Mouse (Mus musculus): ENCODE results near the gene Casp4. TPM values are rescaled to one million over a fixed set of nuclear protein-coding genes. Genes with fewer than 3 reads are reported as not detected.

The Casp4 gene
- 0.21 and 0.59 TPM in 2 replicates for polyA plus RNA-seq (2014; fragmentation: Nextera tagmentation; extraction: Ambion mirVana)

- ATAC-seq (ENCODE audit: insufficient number of reproducible peaks, low FRiP score, low TSS enrichment, low read depth): no peak
- H3K9me3 ChIP-seq (ENCODE audit: control insufficient read depth, low read length): no peaks in the 10 kb centered on the region
Measured at GRCm38 (mm10) chr9:5308561-5308960, at the start of gene Casp4. Casp4 (plus strand) TSS chr9:5308828.

GRCm38 (mm10) chr9:5263951-5264475 is 44.6 kb upstream of the Casp4 start:
- Histone ChIP-seq H3K4me1 (ENCODE audit: control insufficient read depth, insufficient read depth, low read length) (no peaks in the 10 kb centered on the region), H3K27me3 (ENCODE audit: control insufficient read depth, insufficient read depth, low read length) (no peaks in the 10 kb centered on the region), H3K9me3 (ENCODE audit: control insufficient read depth, low read length) (no peaks in the 10 kb centered on the region), H3K9ac (ENCODE audit: low read length) (no peak overlapping the region), H3K27ac (replicated peaks; ENCODE audit: low read depth, low read length) (no peak overlapping the region), H3K4me2 (ENCODE audit: low read depth, severe bottlenecking) (no peak overlapping the region), H3K4me3 (ENCODE audit: low read depth, low read length) (no peak overlapping the region), H3K36me3 (ENCODE audit: control insufficient read depth, insufficient read depth, low read length) (no peaks in the 10 kb centered on the region)
- DNase-seq (ENCODE audit: low spot score) (no peak), ATAC-seq (ENCODE audit: insufficient number of reproducible peaks, low FRiP score, low TSS enrichment, low read depth) (no peak)
- 74% methylated on average over 2 of the region's 2 CpGs for WGBS

More at GRCm38 (mm10) chr9:5308561-5308960, at the start of gene Casp4:
- H3K4me1 ChIP-seq (ENCODE audit: control insufficient read depth, insufficient read depth, low read length): no peaks in the 10 kb centered on the region
- no peak within 1 kb of the TSS for H3K27ac ChIP-seq (replicated peaks; ENCODE audit: low read depth, low read length)
- no peak for DNase-seq (ENCODE audit: low spot score)
- H3K9ac ChIP-seq (ENCODE audit: low read length): no peak within 1 kb of the TSS
- no peak within 1 kb of the TSS for H3K4me2 ChIP-seq (ENCODE audit: low read depth, severe bottlenecking)
- H3K27me3 ChIP-seq (ENCODE audit: control insufficient read depth, insufficient read depth, low read length): no peaks in the 10 kb centered on the region
- no peaks in the 10 kb centered on the region for H3K36me3 ChIP-seq (ENCODE audit: control insufficient read depth, insufficient read depth, low read length)
- H3K4me3 ChIP-seq (ENCODE audit: low read depth, low read length): no peak within 1 kb of the TSS
- 60% methylated on average over 5 of the region's 5 CpGs for WGBS

GRCm38 (mm10) chr9:5270274-5270673 is 38.4 kb upstream of the Casp4 start:
- 74% methylated on average over 2 of the region's 2 CpGs for WGBS
- Histone ChIP-seq H3K4me2 (ENCODE audit: low read depth, severe bottlenecking) (no peak overlapping the region), H3K9me3 (ENCODE audit: control insufficient read depth, low read length) (no peaks in the 10 kb centered on the region), H3K4me3 (ENCODE audit: low read depth, low read length) (no peak overlapping the region), H3K4me1 (ENCODE audit: control insufficient read depth, insufficient read depth, low read length) (no peaks in the 10 kb centered on the region), H3K36me3 (ENCODE audit: control insufficient read depth, insufficient read depth, low read length) (no peaks in the 10 kb centered on the region), H3K27me3 (ENCODE audit: control insufficient read depth, insufficient read depth, low read length) (no peaks in the 10 kb centered on the region), H3K27ac (replicated peaks; ENCODE audit: low read depth, low read length) (no peak overlapping the region), H3K9ac (ENCODE audit: low read length) (no peak overlapping the region)
- ATAC-seq (ENCODE audit: insufficient number of reproducible peaks, low FRiP score, low TSS enrichment, low read depth) (no peak), DNase-seq (ENCODE audit: low spot score) (no peak)

- 17% methylated on average over 1 of the region's 1 CpGs for WGBS
- no peaks in the 10 kb centered on the region for H3K27me3 ChIP-seq (ENCODE audit: control insufficient read depth, insufficient read depth, low read length)
- H3K4me2 ChIP-seq (ENCODE audit: low read depth, severe bottlenecking): no peak overlapping the region
- DNase-seq (ENCODE audit: low spot score): no peak
- no peak for ATAC-seq (ENCODE audit: insufficient number of reproducible peaks, low FRiP score, low TSS enrichment, low read depth)
- no peak overlapping the region for H3K27ac ChIP-seq (replicated peaks; ENCODE audit: low read depth, low read length)
- H3K4me1 ChIP-seq (ENCODE audit: control insufficient read depth, insufficient read depth, low read length): no peaks in the 10 kb centered on the region
- H3K4me3 ChIP-seq (ENCODE audit: low read depth, low read length): no peak overlapping the region
- H3K36me3 ChIP-seq (ENCODE audit: control insufficient read depth, insufficient read depth, low read length): no peaks in the 10 kb centered on the region
- no peaks in the 10 kb centered on the region for H3K9me3 ChIP-seq (ENCODE audit: control insufficient read depth, low read length)
- no peak overlapping the region for H3K9ac ChIP-seq (ENCODE audit: low read length)
Measured at GRCm38 (mm10) chr9:5270884-5271283, 37.7 kb upstream of the Casp4 start.

- 81% methylated on average over 6 of the region's 6 CpGs for WGBS
- Histone ChIP-seq H3K27me3 (ENCODE audit: control insufficient read depth, insufficient read depth, low read length) (no peaks in the 10 kb centered on the region), H3K9me3 (ENCODE audit: control insufficient read depth, low read length) (no peaks in the 10 kb centered on the region), H3K4me1 (ENCODE audit: control insufficient read depth, insufficient read depth, low read length) (no peaks in the 10 kb centered on the region), H3K27ac (replicated peaks; ENCODE audit: low read depth, low read length) (no peak overlapping the region), H3K4me3 (ENCODE audit: low read depth, low read length) (no peak overlapping the region), H3K9ac (ENCODE audit: low read length) (no peak overlapping the region), H3K4me2 (ENCODE audit: low read depth, severe bottlenecking) (no peak overlapping the region), H3K36me3 (ENCODE audit: control insufficient read depth, insufficient read depth, low read length) (no peaks in the 10 kb centered on the region)
- ATAC-seq (ENCODE audit: insufficient number of reproducible peaks, low FRiP score, low TSS enrichment, low read depth) (no peak), DNase-seq (ENCODE audit: low spot score) (no peak)
Measured at GRCm38 (mm10) chr9:5271334-5271845, 37.2 kb upstream of the Casp4 start.

- Histone ChIP-seq H3K4me2 (ENCODE audit: low read depth, severe bottlenecking) (no peak overlapping the region), H3K36me3 (ENCODE audit: control insufficient read depth, insufficient read depth, low read length) (no peaks in the 10 kb centered on the region), H3K4me1 (ENCODE audit: control insufficient read depth, insufficient read depth, low read length) (no peaks in the 10 kb centered on the region), H3K9ac (ENCODE audit: low read length) (no peak overlapping the region), H3K4me3 (ENCODE audit: low read depth, low read length) (no peak overlapping the region), H3K27me3 (ENCODE audit: control insufficient read depth, insufficient read depth, low read length) (no peaks in the 10 kb centered on the region), H3K27ac (replicated peaks; ENCODE audit: low read depth, low read length) (no peak overlapping the region), H3K9me3 (ENCODE audit: control insufficient read depth, low read length) (no peaks in the 10 kb centered on the region)
- no peak for ATAC-seq (ENCODE audit: insufficient number of reproducible peaks, low FRiP score, low TSS enrichment, low read depth)
- no peak for DNase-seq (ENCODE audit: low spot score)
- 24% methylated on average over 2 of the region's 2 CpGs for WGBS
Measured at GRCm38 (mm10) chr9:5286071-5286470, 22.6 kb upstream of the Casp4 start.

- no peak overlapping the region for H3K9ac ChIP-seq (ENCODE audit: low read length)
- no peak; the same call in 1 of the 2 replicates for ATAC-seq (ENCODE audit: insufficient number of reproducible peaks, low FRiP score, low TSS enrichment, low read depth)
Measured at GRCm38 (mm10) chr9:5286597-5286996, 22.0 kb upstream of the Casp4 start.

GRCm38 (mm10) chr9:5296354-5297237 is 12.0 kb upstream of the Casp4 start:
- H3K27ac ChIP-seq (replicated peaks; ENCODE audit: low read depth, low read length): no peak overlapping the region
- no peaks in the 10 kb centered on the region for H3K36me3 ChIP-seq (ENCODE audit: control insufficient read depth, insufficient read depth, low read length)
- no peaks in the 10 kb centered on the region for H3K4me1 ChIP-seq (ENCODE audit: control insufficient read depth, insufficient read depth, low read length)
- no peaks in the 10 kb centered on the region for H3K9me3 ChIP-seq (ENCODE audit: control insufficient read depth, low read length)
- ATAC-seq (ENCODE audit: insufficient number of reproducible peaks, low FRiP score, low TSS enrichment, low read depth) (no peak), DNase-seq (ENCODE audit: low spot score) (no peak)
- H3K27me3 ChIP-seq (ENCODE audit: control insufficient read depth, insufficient read depth, low read length): no peaks in the 10 kb centered on the region
- H3K4me2 ChIP-seq (ENCODE audit: low read depth, severe bottlenecking): no peak overlapping the region
- 80% methylated on average over 2 of the region's 2 CpGs for WGBS
- no peak overlapping the region for H3K9ac ChIP-seq (ENCODE audit: low read length)
- H3K4me3 ChIP-seq (ENCODE audit: low read depth, low read length): no peak overlapping the region

More at GRCm38 (mm10) chr9:5286597-5286996, 22.0 kb upstream of the Casp4 start:
- H3K4me2 ChIP-seq (ENCODE audit: low read depth, severe bottlenecking): no peak overlapping the region
- H3K36me3 ChIP-seq (ENCODE audit: control insufficient read depth, insufficient read depth, low read length): no peaks in the 10 kb centered on the region
- H3K9me3 ChIP-seq (ENCODE audit: control insufficient read depth, low read length): no peaks in the 10 kb centered on the region
- H3K27ac ChIP-seq (replicated peaks; ENCODE audit: low read depth, low read length): no peak overlapping the region
- H3K27me3 ChIP-seq (ENCODE audit: control insufficient read depth, insufficient read depth, low read length): no peaks in the 10 kb centered on the region
- no peaks in the 10 kb centered on the region for H3K4me1 ChIP-seq (ENCODE audit: control insufficient read depth, insufficient read depth, low read length)
- no peak for DNase-seq (ENCODE audit: low spot score)
- no peak overlapping the region for H3K4me3 ChIP-seq (ENCODE audit: low read depth, low read length)
